Mouse (Mus musculus) spleen, adult 2 months (tissue): Measurements from ENCODE around the gene Hist1h3g. TPM values are rescaled to one million over a fixed set of nuclear protein-coding genes. Genes with fewer than 3 reads are reported as not detected.

Experiments
- DNase-seq, 2 experiments: peaks; one replicate each; pipeline versions ENCODE4 v3.0.0 to v3.0.0-alpha.2; 2012 to 2021; ENCODE audit warnings: low spot score in 2 of 2, low read depth in 1 of 2
- H3K27ac ChIP-seq: fragments of 200-500 bp; 2 replicates; pipeline ENCODE4 v1.5.1; 2012; ENCODE audit warnings: low read length, inconsistent platforms; ENCODE audit not compliant: insufficient read depth
- H3K27me3 ChIP-seq: fragments of 200-500 bp; 2 replicates; pipeline ENCODE4 v1.6.1; 2012; ENCODE audit warnings: mild to moderate bottlenecking, moderate library complexity, low read length, inconsistent platforms; ENCODE audit not compliant: control insufficient read depth, insufficient read depth
- H3K36me3 ChIP-seq: fragments of 200-500 bp; 2 replicates; pipeline ENCODE4 v1.6.1; 2012; ENCODE audit warnings: mild to moderate bottlenecking, low read length, inconsistent platforms; ENCODE audit not compliant: control insufficient read depth, insufficient read depth
- H3K4me1 ChIP-seq: fragments of 200-500 bp; 2 replicates; pipeline ENCODE4 v1.6.1; 2011; ENCODE audit warnings: inconsistent platforms; ENCODE audit not compliant: control insufficient read depth, insufficient read depth, insufficient read length
- H3K4me3 ChIP-seq: fragments of 200-500 bp; 2 replicates; pipeline ENCODE4 v1.5.1; 2011; ENCODE audit warnings: mild to moderate bottlenecking, inconsistent platforms; ENCODE audit not compliant: insufficient read depth, insufficient read length; ENCODE audit errors: extremely low read depth
- CTCF ChIP-seq: fragments of 200-500 bp; IDR thresholded peaks from 2 replicates; pipeline ENCODE4 v1.5.1; 2011; ENCODE audit warnings: mild to moderate bottlenecking, inconsistent platforms; ENCODE audit not compliant: insufficient read depth, insufficient read length, insufficient replicate concordance; ENCODE audit errors: extremely low read depth
- POLR2A ChIP-seq: fragments of 200-500 bp; IDR thresholded peaks from 2 replicates; pipeline ENCODE4 v1.6.1; 2011; ENCODE audit warnings: low read depth, low read length, inconsistent platforms
- WGBS: fragments of 180-500 bp; shearing (Covaris S2); methylation state at CpG from one replicate; pipeline ENCODE4 v1.1.7; 2018; 5-methylcytosine and 5-hydroxymethylcytosine counted together
- polyA plus RNA-seq: library from polyadenylated mRNA; depleted of rRNA; stranded (reverse); fragments of >200 nt; gene quantifications from 2 replicates; pipeline ENCODE4 v1.2.3, GENCODE M21; 2012

The Hist1h3g gene
- polyA plus RNA-seq, 1 experiment: 34.4 TPM

DNA sequence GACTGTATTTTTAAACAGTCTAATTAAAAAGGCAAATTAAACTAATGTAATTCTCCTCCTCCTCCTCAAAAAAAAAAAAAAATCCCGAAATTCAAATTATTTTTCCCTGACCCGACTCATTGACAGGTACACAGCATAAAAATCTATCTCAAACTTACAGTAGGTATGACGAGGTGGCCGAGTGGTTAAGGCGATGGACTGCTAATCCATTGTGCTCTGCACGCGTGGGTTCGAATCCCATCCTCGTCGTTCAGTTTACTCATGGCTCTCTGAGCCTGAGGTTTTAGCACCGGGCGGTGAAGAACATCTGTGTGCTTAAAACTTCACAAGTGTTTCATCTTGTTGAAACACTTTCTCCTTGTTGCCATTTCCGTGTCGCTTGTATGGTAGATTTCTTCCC lies 13.5 kb upstream of the Hist1h3g start:
- 3% methylated on average over 14 of the region's 14 CpGs for WGBS
- no peak overlapping the region for H3K27ac ChIP-seq
- no peak for TF ChIP-seq CTCF
- TF ChIP-seq POLR2A: no peak
- H3K36me3 ChIP-seq: no peaks in the 10 kb centered on the region
- H3K27me3 ChIP-seq: no peaks in the 10 kb centered on the region
- no peak overlapping the region for H3K4me3 ChIP-seq
- no peaks in the 10 kb centered on the region for H3K4me1 ChIP-seq
- peak in 1 of 2 experiments; percentile 61 for DNase-seq

DNA sequence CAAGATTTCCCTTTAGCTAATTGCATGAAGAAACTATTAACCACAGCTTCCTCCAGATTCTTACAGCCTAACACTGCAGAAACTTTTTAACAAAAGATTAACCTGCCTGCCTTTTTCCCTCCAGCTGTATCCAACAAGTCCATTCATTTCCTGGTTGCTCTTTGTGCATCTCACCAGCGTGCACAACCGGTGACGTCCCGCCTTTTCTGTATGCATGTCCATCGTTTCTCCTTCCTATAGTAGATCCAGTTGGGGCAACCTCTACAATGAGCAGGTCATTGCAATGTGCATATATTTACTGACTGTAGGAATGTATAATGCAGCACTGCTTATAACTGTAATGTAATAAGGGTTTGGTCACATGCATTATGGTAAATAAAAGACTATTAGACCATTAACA lies 11.2 kb upstream of the Hist1h3g start:
- no peak overlapping the region for H3K4me3 ChIP-seq
- H3K4me1 ChIP-seq: no peaks in the 10 kb centered on the region
- no peak for DNase-seq
- H3K27me3 ChIP-seq: no peaks in the 10 kb centered on the region
- H3K27ac ChIP-seq: no peak overlapping the region
- no peaks in the 10 kb centered on the region for H3K36me3 ChIP-seq
- TF ChIP-seq CTCF (no peak), POLR2A (no peak)
- 58% methylated on average over 5 of the region's 5 CpGs for WGBS

DNA sequence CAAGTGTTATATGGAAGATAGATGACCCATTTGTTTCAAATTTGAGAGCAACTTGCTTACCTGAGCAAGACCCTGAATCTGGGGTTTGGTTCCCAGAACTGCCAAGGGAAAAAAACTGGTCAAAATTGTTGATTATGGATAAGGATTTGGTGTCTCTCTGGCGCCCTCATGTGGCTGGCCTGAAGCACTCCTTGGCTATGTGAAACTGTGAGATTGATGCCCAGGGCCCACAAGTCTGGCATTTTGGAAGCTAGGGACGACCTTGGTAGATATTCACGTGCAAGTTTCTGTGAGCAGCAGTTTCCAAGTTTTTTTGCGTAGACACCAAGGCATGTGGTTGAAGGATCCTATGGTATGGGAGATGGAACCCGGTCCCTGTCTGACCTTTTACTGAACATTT lies 10.6 kb upstream of the Hist1h3g start:
- Histone ChIP-seq H3K4me1 (no peaks in the 10 kb centered on the region), H3K4me3 (no peak overlapping the region)
- DNase-seq: peak in 1 of 2 experiments; percentile 66

DNA sequence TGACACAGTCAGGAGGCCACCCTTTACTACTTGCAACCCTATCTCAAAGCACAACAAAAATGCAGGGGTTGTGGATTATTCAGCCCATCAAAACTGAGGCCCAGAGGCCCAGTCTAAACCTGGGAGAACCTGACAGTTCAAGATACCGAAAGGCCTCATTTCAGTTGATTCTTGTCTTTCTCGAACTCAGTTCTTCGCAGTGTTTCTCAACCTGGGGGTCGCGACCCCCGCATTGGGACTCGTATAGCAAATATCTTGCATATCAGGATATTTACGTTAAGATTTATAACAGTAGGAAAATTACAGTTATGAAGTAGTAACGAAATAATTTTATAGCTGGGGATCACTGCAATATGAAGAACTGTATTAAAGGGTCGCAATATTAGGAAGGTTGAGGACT lies 9.3 kb upstream of the Hist1h3g start:
- H3K4me1 ChIP-seq: no peaks in the 10 kb centered on the region
- no peaks in the 10 kb centered on the region for H3K27me3 ChIP-seq
- 6% methylated on average over 10 of the region's 10 CpGs for WGBS
- H3K36me3 ChIP-seq: no peaks in the 10 kb centered on the region
- H3K27ac ChIP-seq: no peak overlapping the region
- peak overlapping the region; percentile 11; the same call in 1 of the 2 replicates for H3K4me3 ChIP-seq
- no peak for TF ChIP-seq CTCF
- TF ChIP-seq POLR2A: no peak
- DNase-seq: no peak

More for the DNA sequence above, 10.6 kb upstream of the Hist1h3g start:
- WGBS: 20% methylated on average over 5 of the region's 5 CpGs
- Histone ChIP-seq H3K27me3 (no peaks in the 10 kb centered on the region), H3K36me3 (no peaks in the 10 kb centered on the region), H3K27ac (no peak overlapping the region)
- TF ChIP-seq POLR2A (no peak), CTCF (peak; percentile 68; the same call in 1 of the 2 replicates)

DNA sequence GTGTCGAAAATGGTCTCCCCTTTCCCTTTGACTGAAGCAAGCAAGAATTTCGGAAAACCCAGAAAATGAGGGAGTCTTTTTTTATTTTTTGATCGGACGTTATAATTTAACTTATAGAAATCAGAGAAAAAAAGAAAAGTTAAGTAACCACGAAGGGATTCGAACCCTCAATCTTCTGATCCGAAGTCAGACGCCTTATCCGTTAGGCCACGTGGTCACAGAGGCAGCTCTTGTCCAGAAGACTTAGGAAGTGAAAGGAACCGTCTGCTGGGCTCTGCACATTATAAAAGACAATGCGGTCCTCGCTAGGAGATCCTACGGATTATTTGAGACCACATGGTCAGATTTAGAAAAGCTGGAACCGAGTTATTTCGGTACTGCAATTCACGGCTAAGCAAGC lies 8.9 kb upstream of the Hist1h3g start:
- Histone ChIP-seq H3K27ac (no peak overlapping the region), H3K27me3 (no peaks in the 10 kb centered on the region), H3K4me3 (peak overlapping the region; percentile 43), H3K4me1 (no peaks in the 10 kb centered on the region), H3K36me3 (no peaks in the 10 kb centered on the region)
- peak; percentile 80 to 81 for DNase-seq
- TF ChIP-seq CTCF: no peak
- no peak for TF ChIP-seq POLR2A
- under 1% methylated on average over 17 of the region's 17 CpGs for WGBS

DNA sequence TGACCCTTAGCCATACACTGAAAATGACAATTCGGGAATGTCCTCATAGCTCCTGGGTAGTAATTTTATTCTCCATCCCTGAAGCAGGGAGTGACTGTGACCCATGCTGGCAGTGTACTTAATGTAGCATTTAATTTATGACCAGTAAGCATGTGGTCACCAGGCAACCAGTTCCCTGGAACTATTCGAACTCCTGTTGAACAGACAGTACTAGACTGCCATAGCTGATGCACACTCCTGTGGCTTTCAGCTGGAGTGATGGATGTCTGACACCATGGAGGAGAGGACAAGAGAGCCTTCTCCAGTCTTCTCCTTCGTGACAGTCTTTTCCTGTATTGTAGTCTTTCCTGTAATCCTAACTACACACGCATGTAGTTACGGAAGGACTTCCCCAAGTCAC lies 6.2 kb upstream of the Hist1h3g start:
- TF ChIP-seq POLR2A: no peak
- no peak for TF ChIP-seq CTCF
- H3K36me3 ChIP-seq: no peaks in the 10 kb centered on the region
- WGBS: 92% methylated on average over 5 of the region's 5 CpGs
- H3K4me3 ChIP-seq: no peak overlapping the region
- H3K4me1 ChIP-seq: no peaks in the 10 kb centered on the region
- H3K27ac ChIP-seq: no peak overlapping the region
- no peak for DNase-seq
- no peaks in the 10 kb centered on the region for H3K27me3 ChIP-seq

DNA sequence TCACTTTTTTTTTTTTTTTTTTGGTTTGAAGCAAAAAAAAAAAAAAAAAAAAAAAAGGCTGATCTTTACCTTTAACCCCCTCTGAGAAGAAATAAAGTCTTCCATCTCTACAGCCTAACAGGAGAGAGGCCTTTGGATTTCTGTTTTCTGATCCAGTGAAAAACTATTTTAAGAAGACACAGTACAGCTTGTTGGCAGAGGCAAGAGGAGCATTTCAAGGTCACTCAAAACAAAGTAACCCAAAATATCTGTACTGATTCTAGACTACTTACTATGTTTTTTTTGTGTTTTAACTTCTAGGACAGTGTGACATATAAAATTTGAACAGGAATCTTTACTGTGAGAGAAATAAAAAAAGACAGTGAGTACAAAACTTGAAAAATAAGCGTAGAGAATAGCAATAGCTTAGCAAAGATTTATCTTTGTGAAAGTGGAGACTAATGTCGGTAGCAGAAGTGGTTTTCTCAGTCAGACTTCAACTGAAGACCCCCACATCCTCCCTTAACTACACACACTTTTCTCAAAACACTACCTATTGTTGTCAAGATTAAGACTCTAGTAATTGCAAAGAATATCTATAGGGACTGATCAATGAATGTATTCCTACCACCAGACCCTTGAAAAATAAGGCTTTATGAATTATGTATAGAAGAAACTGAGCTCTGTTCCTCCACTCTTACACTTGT lies 5.6 kb upstream of the Hist1h3g start:
- Histone ChIP-seq H3K36me3 (no peaks in the 10 kb centered on the region), H3K4me3 (no peak overlapping the region), H3K27ac (no peak overlapping the region), H3K4me1 (peaks cover 3% of the 10 kb centered on the region; the same call in 1 of the 2 replicates), H3K27me3 (no peaks in the 10 kb centered on the region)
- WGBS: 21% methylated on average over 2 of the region's 2 CpGs
- DNase-seq: no peak
- TF ChIP-seq CTCF: no peak
- TF ChIP-seq POLR2A: no peak
